Mouse (Mus musculus) monocyte, adult 2 months (primary cell): ENCODE results near the gene Mink1.
A peak's percentile ranks its signal among the peaks of the same experiment; 100 is the strongest.
"Not testable (repeated sequence)": the region's sequence is repeated elsewhere in the genome, so short reads cannot be mapped to it uniquely, and the experiment has no call there.

Experiments
- DNase-seq, 2 experiments: peaks; one replicate each; pipeline ENCODE4 v3.0.0; 2022; ENCODE audit warnings: low spot score in 2 of 2, low read depth in 1 of 2

Mink1 gene

DNA sequence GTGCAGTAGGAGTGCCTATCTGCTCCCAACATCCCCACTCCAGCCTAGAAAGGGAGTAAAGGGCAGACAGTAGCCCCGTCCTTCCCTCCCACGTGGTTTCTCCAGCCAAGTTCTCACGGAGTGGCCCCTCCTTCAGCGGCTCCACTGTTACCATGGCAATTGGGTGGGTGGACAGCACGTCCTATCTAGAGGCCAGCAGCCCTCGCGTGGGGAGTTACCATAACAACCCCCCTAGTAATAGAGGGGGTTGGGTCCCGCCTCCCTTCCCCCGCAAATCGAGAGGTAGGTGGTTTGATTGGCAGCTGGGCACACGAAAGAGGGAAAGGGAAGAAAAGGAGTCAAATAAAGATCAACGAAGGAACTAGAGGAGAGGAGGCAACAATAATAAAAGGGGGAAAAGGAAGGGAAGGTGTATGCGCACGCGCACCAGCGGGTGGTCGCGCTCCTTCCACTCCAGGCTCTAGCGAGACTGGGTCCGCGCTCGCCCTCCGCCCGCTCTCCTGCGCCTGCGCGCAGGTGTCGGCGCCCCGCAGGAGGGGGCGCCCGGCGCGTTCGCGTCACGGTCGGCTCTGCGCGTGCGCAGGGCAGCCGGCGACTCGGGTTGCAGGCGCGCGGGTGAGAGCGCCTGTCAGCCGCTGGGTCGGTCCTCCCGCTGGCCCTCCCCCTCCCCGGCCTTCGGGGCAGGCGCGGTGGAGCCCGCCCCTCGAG is at the start of gene Mink1:
Gene Mink1, plus strand, starts transcription at position 595 of the 708 bp plus-strand sequence.
- peak in 1 of 2 experiments; percentile 51 for DNase-seq

DNA sequence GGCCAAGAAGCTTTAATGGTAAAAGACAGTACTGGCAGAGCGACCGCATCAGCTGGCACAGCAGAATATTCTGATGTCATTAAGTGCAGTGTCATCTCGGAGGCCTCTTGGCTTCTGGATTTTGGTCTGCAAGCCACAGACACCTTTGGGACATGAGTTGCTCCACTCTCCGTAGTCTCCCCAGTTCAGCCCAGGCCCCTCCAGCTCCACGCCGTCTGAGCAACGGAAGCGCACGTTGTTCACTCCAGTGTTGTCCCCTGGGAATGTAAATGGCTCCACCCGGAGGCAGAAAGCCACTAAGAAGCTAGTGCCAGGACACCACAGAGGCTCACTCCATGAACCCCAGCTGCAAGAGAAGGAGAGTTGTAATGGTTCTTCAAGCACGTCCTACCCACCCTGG is 49.2 kb upstream of the Mink1 start:
- no peak for DNase-seq

DNA sequence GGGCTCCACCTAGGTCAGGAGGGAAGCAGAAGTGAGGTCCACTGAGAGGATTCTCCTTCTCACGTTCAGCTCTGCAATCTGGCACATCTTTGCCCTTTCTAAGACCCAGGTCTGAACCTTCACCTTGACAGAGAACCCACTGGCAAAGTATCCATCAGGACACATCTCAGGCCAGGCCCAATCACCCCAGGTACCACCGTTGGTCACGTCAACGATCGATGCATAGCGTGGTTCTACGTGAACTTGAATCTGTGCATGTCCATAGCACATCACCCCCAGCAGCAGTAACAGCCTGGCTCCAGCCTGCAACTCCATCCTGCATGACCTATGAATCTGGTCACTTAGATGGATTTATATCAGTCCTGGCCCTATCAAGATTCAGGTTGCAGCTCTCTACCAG is 48.4 kb upstream of the Mink1 start, which contains the start of gene Vmo1:
Gene Vmo1, minus strand, starts transcription at position 329 of the 400 bp plus-strand sequence.
- DNase-seq = no peak

DNA sequence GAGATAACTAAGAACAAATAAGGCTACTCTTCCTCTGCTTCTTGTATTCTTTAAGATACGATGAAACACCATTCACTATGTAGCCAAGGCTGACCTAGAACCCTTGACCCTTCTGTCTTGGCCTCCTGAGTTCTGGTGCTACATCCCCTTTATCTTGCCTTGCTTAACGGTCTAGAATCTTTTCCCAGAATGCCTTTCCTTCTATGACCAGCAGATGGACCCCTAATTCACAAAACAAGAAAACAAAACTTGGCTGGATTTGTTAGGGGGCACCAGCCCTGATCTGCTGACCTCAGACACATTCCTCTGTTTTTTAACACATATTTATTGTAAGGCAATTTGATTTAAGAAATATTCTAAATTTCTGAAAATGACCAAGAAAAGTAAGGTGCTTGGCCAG is 46.3 kb upstream of the Mink1 start:
- DNase-seq = no peak

DNA sequence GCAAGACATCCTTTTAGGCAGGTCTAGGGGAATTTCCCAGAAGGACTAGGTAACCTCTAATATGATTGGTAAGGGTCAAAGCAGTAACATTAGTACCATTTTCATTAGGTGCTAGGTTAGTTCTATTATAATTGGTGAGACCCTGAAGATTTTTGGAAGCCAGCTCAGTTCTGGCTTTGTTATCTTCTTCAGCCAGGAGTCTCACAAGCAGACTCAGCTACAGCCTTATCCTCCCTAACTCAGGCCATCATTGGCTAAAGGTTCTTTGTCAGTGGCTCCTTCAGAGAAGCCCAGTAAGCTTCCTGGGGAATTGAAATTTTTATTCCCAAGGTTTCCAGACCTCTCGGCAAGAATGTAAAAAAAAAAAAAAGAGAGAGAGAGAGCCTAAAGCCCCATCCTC is 44.2 kb upstream of the Mink1 start:
- no peak for DNase-seq

DNA sequence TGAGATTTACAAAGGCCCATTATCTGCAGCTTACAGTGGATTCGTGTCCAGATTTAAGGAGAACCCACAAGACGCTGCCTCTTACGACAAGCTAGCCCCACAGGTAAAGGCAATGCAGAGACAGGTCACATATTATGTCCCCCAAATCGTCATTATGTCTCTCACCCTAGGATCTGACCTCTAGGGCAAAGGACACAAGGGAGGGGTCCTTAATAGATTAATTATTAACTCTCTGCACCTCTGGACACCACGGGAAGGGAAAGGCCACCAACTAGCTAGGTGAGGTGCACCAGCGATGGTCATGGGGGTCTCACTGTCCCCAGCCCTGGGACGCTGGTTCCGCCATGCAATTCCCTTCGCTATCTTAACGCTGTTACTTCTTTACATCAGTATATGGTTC is 43.8 kb upstream of the Mink1 start, which contains the start of gene Gltpd2:
Gene Gltpd2, plus strand, starts transcription at position 274 of the 400 bp plus-strand sequence.
- no peak for DNase-seq

DNA sequence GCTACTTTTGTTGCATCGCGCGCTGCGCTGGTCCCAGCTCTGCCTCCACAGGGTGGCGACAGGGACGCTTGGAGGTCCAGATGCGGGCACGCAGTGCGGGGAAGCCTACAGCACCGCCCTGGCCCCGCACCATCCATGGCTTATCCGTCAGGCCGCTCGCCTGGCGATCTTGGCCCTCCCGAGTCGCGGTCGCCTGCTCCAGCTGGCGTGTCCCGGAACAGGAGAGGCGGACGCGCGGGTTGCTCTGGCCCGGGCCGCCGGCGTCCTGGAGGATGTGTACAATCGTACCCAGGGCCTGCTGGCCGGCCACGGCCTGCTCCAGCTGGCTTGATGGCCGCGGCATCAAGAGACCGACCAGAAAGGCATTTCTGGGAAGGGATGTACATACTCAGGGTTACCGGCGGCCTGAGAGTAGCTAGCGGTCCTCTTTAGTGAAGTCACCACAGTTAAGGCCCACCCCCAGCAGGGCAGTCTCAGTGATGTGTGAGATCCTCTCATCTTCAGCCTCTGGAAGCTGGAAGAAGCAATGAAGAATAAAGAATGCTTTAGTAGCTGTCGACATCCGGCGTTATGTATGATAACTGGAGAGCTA is 42.4 kb upstream of the Mink1 start:
- DNase-seq = no peak

DNA sequence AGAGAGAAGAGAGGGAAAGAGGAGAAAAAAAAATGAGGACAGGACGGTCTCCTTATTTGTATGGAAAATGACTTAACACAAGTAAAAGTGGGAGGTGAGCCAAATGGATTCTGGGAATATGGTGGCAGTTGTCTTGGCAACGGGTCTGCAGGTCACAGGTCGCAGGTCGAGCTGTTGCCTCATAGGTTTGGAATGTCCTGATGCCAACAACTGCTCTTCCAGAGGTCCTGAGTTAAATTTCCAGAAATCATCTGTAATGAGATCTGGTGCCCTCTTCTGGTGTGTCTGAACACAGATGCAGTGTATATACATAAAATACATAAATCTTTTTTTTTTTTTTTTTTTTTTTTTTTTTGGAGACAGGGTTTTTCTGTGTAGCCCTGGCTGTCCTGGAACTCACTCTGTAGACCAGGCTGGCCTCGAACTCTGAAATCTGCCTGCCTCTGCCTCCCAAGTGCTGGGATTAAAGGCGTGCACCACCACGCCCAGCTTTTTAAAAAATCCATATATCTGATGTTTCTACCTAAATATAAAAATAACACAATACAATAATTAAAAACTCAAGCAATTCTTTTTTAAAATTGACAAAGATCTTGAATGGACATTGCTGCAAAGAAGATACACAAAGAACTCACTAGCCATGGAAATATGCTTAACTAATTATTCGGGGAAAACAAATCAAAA is 39.2 kb upstream of the Mink1 start:
- not testable (repeated sequence) for DNase-seq

DNA sequence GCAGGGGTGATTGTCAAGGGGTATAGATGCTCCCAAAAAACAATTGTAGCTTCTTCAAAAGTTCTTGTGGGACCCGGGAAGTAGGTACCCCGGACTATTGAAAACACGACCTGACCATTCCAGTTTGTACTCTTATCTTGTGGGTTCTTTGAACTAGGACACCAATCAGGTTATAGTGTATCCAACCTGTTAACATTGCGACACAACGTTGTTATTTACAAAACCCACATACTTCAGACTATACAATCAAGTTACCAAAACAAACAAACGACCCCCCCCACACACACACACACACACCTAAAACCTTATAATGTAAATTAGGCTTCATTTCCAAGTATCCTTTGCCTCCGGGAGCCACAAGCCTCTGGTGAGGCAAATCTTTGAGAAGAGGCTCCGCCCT is 37.9 kb upstream of the Mink1 start:
- DNase-seq = no peak

DNA sequence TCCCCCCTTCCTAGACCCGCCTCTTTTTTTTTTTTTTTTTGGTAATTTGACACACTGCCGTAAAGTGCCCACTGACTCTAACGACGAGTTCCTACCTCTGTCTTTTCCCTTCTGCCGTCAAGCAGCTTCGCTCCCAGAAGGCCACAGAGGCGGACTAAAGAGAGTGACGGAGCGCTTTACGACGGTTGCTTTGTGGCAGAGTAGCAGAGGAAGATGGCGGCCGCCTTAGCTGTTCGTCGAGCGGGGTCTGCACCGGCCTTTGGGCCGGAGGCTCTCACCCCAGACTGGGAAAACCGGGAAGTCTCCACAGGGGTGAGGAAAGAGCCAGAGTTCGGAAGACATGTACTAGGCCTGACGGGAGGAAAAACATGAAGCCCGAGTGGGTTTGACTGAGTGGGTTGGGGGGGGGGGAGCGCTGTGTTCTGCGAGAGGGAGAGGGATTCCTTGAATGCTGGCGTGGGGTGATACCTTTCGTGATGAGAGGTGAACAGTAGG is 37.5 kb upstream of the Mink1 start, which contains the start of gene Psmb6:
Gene Psmb6, plus strand, starts transcription at position 184 of the 495 bp plus-strand sequence.
- DNase-seq = peak; percentile 77 to 78

DNA sequence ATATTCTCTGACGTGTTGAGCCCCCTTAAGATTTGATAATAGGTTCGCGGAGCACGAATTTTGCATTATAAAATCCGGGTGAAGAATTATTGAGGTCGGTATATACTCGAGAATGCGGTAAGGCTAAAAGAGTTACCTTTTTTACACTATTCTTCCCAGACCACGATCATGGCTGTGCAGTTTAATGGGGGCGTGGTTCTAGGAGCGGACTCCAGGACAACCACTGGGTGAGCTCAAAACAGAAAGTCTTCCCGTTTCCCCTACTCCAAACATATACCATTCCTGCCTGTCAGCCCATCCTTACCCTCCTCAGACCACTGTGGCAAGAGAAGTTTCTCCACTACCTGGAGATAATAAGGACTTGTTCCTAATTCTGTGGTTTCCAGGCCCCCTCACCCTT is 37.0 kb upstream of the Mink1 start:
- DNase-seq = no peak

DNA sequence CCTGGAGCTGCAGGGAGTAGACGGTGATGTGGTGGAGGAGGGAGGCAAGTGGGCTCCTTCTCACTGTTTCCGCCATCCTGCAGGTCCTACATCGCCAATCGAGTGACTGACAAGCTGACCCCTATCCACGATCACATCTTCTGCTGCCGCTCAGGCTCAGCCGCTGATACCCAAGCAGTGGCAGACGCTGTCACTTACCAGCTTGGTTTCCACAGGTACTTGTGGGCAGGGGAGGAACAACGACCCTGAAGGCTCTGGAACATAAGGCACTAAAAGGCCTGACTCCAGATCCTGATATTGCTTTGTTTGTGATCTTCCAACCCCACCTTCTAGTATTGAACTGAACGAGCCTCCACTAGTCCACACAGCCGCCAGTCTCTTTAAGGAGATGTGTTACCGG is 36.5 kb upstream of the Mink1 start:
- no peak for DNase-seq

DNA sequence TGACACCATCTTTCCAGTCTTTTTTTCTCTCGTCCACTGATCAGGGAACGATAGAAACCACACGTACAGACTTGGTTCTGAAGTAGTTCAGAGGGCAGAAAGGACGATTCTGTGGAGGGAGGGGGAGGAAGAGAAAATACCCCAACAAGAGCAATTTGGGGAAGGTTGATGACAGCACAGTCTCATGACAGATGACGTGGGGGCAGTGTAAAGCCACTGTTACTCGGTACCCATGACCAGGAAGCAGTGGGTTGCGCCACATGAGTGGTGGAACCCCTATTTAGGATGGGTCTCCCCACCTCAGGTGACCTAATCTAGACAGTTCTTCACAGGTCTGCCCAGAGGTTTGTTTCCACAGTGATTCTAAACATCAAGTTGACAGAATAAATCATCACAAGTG is 34.1 kb upstream of the Mink1 start:
- DNase-seq = no peak

DNA sequence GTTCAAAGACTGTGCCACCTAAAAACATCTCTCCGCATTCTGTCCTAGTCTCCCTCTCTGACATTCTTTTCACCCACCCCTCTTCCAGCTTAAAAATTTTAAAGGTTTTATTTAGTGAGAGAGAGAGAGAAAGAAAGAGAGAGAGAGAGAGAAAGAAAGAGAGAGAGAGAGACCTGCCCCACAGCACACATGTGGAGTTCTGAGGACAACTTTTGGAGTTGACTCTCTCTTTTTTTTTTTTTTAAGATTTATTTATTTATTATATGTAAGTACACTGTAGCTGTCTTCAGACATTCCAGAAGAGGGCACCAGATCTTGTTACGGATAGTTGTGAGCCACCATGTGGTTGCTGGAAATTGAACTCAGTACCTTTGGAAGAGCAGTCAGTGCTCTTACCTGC is 31.6 kb upstream of the Mink1 start:
- not testable (repeated sequence) for DNase-seq

DNA sequence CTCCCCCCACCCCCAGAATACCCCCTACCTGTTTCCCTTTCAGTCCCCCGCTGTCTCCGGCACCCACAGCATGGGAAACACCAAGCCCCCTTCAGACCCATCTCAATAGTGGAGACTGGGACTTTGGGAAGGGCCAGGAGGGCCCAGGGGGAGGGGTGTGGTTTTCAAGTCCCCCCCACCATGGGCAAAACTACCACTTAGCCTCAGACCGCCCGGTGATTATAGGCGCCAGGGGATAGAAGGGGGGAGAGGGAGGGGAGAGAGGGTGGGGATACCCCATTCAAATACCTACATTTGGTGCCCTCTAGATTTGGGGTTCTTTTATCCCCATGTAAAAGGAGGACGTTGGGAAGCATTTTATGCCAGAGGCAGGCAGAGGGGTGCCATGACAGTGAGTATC is 29.8 kb upstream of the Mink1 start, which contains the start of gene Gm40193:
Gene Gm40193, minus strand, starts transcription at position 101 of the 400 bp plus-strand sequence.
- DNase-seq = no peak

DNA sequence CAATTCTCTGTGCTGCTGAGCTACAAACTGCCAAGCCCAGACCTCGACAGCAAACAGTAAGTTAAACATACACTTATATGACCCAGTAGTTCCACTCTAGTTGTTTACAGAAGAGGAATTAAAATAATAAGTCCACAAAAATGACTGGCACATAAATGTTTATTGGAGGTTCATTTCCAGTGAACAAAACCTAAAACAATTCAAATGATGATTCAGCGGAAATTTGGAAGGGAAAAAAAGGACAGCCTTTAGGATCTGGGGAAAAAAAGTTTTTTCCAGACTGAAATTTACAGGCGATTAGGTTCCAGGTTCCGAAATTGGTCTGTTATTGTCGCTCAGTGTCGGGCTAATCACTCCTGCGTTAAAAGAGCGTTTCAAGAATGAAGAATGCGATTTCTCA is 23.3 kb upstream of the Mink1 start:
- no peak for DNase-seq

DNA sequence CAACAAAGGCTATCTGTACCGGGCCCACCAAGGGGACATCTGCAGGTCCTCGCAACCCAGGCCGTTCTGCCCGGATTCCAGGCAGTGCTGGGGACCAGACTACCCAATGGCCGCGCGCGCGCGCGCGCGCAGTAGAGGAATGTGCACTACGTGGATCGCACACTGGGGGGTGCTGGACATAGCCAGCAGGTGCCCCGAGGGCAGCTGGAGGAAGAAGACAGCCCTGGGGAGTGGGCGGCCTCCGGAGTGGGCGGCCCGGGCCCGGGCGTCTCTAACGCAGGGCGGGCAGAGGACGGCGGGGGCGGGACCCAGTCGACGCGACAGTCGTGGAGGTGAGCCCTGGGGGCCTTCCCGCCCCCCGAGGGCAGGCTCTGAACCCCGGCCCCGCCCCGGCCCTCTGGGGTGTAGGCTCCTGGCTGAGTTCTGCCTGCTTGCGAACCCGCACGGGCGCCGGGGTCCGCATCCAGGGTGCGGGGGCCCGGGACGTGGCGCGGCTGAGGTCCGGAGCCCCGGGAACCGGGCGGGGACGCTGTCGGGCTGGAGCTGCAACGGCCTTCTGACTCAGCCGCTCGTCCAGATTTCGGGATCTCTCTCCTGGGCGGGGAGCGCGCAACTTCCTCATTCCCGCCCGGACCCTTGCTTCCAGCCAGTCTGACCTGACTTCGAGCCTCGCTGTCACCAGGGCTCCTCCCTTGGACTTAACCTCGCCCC is 22.6 kb upstream of the Mink1 start, which contains the start of gene Pld2:
Gene Pld2, plus strand, starts transcription at position 188 of the 711 bp plus-strand sequence.
- DNase-seq = peak; percentile 36 to 74

DNA sequence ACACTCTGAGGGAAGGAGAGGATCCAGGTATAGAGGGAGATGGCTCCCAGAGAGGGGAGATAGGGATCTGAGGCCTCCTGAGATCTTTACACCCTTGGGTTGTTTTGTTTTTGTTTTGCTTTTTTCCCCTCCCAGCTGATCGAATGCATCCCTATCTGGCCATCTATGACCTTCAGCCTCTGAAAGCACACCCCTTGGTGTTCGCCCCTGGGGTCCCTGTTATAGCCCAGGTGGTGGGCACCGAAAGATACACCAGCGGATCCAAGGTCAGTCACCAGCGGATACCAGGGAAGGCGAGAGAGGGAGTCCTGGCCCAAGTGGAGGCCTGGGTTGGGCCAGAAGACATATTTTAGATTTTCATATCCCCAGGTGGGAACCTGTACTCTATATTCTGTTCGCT is 21.8 kb upstream of the Mink1 start:
- DNase-seq = no peak

DNA sequence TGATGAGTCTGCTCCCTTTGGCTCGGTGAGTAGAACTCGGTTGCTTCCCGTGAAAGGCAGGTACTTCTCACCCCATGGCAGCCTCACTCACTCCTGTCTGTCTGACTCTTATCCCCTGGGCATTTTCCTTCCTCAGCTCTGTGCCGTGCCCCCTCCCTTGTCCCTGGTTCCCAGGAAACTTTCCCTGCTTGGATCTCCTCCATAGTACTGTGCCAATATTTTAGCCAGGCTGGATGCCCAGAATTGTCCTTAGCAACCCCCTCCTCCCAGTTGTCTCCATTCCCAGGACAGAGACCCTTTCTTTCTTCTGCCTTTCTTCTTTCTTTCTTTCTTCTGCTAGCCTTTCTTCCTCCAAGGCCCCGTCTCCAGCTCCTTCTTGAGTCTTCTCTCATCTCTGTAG is 21.3 kb upstream of the Mink1 start:
- no peak for DNase-seq

DNA sequence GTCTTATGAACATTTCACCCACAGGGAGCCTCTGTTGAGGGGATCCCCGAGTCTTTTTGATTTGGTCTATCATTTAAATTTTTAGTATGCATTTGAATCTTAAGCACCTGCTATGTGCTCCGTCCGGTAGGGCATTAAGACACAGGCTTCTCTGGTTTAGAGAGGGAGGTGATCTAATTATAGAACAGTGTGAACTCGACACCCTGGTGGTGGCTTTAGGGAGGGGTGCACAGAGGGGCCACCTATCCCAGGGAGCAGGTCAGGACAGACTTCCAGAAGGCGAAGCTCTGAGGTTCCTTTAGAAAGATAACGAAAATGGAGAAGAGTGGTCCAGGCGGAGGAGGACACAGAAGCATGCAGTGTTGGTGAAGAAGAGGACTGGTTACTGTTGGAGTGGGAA is 18.2 kb upstream of the Mink1 start:
- DNase-seq = no peak

DNA sequence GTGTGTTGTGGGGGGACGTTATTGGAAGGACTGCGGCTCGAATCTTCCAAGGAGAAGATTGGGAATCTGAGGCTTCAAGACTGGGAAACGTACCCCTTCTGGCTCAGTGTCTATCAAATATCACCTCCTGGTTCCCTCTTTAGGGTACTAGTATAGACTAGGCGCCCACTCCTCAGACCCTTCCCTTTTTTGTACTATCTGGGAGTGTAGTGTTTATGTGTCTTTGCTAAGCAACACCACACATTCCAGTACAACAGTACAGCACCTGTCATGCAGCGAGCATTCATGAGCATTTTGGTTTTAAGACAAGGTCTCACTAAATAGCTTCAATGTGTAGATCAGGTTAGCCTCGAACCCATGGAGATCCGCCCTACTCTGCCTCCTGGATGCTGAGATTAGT is 11.2 kb upstream of the Mink1 start:
- DNase-seq = no peak
